In genomic region chr13:28524411-28524810, GRCm38 (mm10) we compare ENCODE assay signal across 27 mouse cellular contexts.
"Had no signal": no experiment of that assay in that cellular context is flagged by ENCODE, and none has a peak within 500 bp of the region (broad histone marks: within the 10 kb centered on the region; RNA-seq: fewer than 3 reads in every experiment).

No protein-coding gene starts in this region.

- H3K36me3 ChIP-seq: heart, embryonic 10.5 days; heart, embryonic 12.5 days; hindbrain, embryonic 10.5 days; hindbrain, embryonic 12.5 days; intestine, embryonic 15.5 days; kidney, embryonic 15.5 days; limb, embryonic 12.5 days; liver, embryonic 13.5 days; liver, embryonic 15.5 days had no signal

- H3K27me3 ChIP-seq: heart, embryonic 12.5 days; hindbrain, embryonic 12.5 days; intestine, embryonic 15.5 days; kidney, embryonic 15.5 days; limb, embryonic 12.5 days; liver, embryonic 13.5 days; liver, embryonic 15.5 days had no signal

- DNase-seq: gastrocnemius, postnatal 14 days; gastrocnemius, postnatal 36 days; heart, postnatal 10 days; heart, postnatal 4 days; kidney, adult 18-20 months; kidney, adult 9 months; kidney, postnatal 25 days; kidney, postnatal 4 days; layer of hippocampus, adult 9-11 months; layer of hippocampus, postnatal 36 days; left cerebral cortex, postnatal 4 days; liver; liver, embryonic 13.5 days had no signal

- ATAC-seq: hindbrain, embryonic 16.5 days; inflammation-experienced regulatory T-cells, adult 6 months; intestine, embryonic 15.5 days; intestine, postnatal 0 days had no signal

- H3K9me3 ChIP-seq: heart, embryonic 10.5 days; heart, embryonic 12.5 days; hindbrain, embryonic 10.5 days; hindbrain, embryonic 12.5 days; intestine, embryonic 15.5 days; kidney, embryonic 15.5 days; limb, embryonic 12.5 days; liver, embryonic 13.5 days; liver, embryonic 15.5 days had no signal

- H3K27ac ChIP-seq: heart, embryonic 10.5 days; hindbrain, embryonic 10.5 days; hindbrain, embryonic 12.5 days; hindbrain, embryonic 14.5 days; intestine, embryonic 15.5 days; kidney, embryonic 15.5 days; kidney, postnatal 0 days; limb, embryonic 12.5 days; liver, embryonic 13.5 days; liver, embryonic 15.5 days had no signal

- H3K4me1 ChIP-seq: heart, embryonic 10.5 days; heart, embryonic 12.5 days; intestine, embryonic 15.5 days; liver, embryonic 13.5 days; liver, embryonic 15.5 days had no signal

- H3K4me2 ChIP-seq: heart, embryonic 12.5 days; hindbrain, embryonic 12.5 days; hindbrain, embryonic 14.5 days; intestine, embryonic 15.5 days; kidney, embryonic 15.5 days; limb, embryonic 12.5 days; liver, embryonic 11.5 days; liver, embryonic 13.5 days; liver, embryonic 15.5 days had no signal

- H3K9ac ChIP-seq: heart, embryonic 12.5 days; hindbrain, embryonic 12.5 days; hindbrain, embryonic 14.5 days; intestine, embryonic 15.5 days; kidney, embryonic 15.5 days; limb, embryonic 12.5 days; liver, embryonic 13.5 days; liver, embryonic 15.5 days had no signal

- H3K4me3 ChIP-seq: heart, embryonic 10.5 days; heart, embryonic 12.5 days; hindbrain, embryonic 10.5 days; hindbrain, embryonic 12.5 days; intestine, embryonic 15.5 days; kidney, embryonic 15.5 days; limb, embryonic 12.5 days; liver, embryonic 13.5 days; liver, embryonic 15.5 days had no signal
